Mouse (Mus musculus) fibroblast of lung, adult 2 months (primary cell): ENCODE results near the gene Jazf1.

Experiments
- DNase-seq: peaks from one replicate; pipeline ENCODE4 v3.0.0-alpha.2; 2011; ENCODE audit warnings: low read depth

Gene Jazf1

GRCm38 (mm10) chr6:52955304-52955703, 113.1 kb downstream of the Jazf1 start:
- no peak for DNase-seq

- no peak for DNase-seq
Measured at GRCm38 (mm10) chr6:52954861-52955260, 113.6 kb downstream of the Jazf1 start.

- DNase-seq = no peak
Measured at GRCm38 (mm10) chr6:52954441-52954840, 114.0 kb downstream of the Jazf1 start.

DNA sequence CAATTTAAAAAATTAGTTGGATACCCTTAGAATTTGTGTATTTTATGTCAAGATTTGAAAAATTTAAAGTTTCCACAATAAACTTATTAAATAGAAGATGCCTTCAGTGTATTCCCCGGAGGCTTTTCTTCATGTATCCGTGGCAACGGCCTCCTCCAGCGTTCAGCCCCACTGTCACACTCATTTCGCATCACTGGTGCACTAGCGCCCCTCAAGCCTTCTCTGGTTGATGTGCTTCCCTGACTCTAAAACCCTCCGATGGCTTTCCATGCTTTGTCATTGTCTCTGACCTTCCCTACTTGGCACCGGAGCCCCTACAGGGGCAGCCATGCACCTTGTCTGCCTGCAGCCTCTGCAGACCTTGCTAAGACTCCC, 115.9 kb downstream of the Jazf1 start:
- no peak for DNase-seq

GRCm38 (mm10) chr6:52951871-52952525, 116.4 kb downstream of the Jazf1 start:
- DNase-seq = no peak

DNA sequence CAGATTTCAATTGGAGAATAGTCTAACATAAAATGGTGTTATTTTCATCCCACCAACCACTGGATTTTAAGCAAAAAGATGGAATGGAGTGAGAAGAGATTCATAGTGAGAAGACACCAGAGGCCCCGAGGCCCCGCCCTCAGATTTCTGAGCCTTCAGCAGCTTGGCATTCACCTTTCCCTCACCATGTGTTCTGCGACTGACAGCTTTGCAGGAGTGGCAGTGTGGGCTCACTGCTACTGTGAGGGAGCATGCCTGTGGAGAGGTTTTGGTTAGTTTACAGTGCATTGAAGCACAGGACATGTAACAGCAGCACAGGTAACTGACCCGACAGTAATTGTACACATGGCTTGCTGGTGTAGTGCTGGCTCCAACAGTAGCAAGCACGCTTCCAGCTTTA, 118.1 kb downstream of the Jazf1 start:
- no peak for DNase-seq

- no peak for DNase-seq
Measured at GRCm38 (mm10) chr6:52942534-52942933, 125.9 kb downstream of the Jazf1 start.

GRCm38 (mm10) chr6:52942101-52942500, 126.3 kb downstream of the Jazf1 start:
- no peak for DNase-seq

DNA sequence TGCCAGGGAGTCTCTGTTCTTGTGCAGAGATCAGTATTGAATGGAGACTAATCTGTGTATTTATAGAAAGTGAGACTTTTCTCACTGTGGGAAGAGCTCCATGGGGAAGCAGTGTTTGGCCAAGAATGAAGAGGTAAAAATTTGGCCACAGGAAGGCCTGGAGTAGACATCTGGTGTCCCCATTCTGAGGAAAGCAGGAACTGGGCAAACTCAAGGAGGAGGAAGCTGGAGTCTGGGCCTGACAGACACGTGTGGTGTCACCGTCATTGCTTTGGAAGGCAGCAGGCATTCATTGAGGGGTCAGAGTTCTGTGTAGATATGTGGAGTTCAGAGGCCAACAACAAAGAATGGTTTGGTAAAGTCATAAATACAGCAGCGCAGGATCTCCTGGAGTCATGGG, 130.5 kb downstream of the Jazf1 start:
- no peak for DNase-seq

DNA sequence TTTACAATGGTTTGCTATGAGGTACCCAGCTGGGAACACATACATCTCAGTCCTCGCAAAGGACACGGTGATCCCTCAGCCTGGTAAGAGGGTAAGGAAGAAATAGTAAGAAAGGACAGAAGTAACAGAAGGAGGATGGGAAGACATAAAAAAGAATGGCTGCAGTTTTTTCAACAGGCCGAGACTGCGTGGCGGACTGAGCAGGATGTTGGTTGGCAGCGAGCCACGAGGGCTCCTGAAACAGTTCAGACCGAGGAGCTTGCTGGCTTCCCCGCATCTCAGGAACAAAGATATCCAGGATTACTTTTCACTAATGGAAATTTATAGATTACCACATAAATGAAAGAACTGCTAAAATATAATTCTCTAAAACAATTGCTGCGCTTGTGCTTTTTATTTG, 131.4 kb downstream of the Jazf1 start:
- DNase-seq = no peak

DNA sequence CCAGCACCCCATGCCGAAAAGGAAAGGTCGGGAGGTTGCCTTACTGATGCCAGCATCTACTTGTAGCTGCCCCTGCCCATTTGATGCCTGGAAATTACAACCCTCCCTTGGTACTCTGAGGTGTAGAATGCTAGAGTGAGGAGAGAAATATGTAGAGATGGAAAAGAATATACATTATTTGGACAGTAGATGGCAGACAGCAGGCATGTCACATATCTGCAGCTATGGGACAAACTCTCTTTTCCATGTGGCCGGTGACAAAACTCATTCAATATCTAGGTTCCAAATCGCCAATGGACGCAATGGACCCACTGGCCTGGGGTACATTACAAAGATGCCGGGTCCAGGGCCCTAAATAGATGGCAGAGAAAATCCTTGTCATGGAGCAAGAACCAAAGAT, 134.4 kb downstream of the Jazf1 start:
- DNase-seq = no peak

DNA sequence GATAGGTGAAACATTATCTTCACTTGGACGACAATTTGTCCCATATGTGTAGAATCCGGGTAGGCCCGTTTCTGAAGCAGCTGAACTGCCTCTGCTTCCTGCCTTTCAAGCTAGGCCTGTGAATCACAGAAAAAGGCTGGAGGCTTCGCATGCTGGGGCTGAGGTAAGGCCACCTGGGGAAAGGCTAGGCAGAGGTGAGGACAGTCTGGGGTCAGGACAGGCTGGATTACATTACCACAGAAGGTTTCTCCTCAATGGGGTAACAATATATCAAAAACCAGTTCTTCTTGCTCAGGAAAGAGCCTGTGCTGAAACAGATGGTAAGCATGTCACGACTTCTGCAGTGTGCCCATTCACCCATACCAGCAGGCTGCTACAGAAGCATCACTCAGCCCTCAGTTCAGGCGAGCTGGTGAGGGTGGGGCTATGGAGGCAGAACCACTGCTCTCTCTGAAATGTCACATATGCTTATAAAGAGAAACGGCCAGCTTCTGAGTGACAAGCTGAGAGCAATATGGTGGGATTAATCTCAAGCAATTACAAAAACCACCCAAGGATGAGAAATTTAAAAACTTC, 135.7 kb downstream of the Jazf1 start:
- no peak for DNase-seq

DNA sequence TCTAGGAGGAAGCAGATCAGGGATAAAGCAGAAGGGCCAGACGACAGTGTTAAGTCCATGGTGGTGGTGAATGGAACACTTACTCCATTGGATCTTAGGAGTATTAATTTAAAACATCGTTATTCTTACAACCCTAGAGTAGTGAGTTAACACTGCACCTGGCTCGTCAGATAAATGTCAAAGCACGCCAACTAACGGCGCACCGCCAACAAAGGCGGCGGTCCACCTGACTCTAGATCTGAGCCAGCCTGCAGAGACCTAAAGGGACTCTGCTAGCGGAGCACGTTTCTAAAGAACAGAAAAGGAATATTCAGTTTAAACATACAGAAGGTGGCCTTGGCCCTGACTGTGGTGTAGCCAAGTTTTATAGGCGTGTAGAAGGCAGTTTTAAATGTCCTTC, 139.1 kb downstream of the Jazf1 start:
- DNase-seq = no peak

DNA sequence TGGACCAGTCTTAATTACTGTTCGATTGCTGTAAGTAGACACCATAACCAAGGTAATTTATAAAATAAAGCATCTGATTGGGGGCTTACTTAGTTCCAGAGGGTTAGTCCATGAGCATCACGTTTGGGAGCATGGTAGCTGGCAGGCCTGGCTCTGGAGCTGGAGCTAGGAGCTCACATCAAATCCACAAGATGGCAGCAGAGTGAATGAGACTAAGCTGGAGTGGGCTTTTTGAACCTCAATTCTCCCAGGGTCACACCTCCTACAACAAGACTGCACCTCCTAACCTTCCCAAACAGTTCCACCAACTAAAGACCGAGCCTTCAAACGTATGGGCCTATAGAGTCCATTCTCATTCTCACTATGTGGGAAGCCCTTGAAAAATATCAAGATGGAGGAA, 141.5 kb downstream of the Jazf1 start:
- DNase-seq = no peak

GRCm38 (mm10) chr6:52925458-52926042, 142.9 kb downstream of the Jazf1 start:
- no peak for DNase-seq

DNA sequence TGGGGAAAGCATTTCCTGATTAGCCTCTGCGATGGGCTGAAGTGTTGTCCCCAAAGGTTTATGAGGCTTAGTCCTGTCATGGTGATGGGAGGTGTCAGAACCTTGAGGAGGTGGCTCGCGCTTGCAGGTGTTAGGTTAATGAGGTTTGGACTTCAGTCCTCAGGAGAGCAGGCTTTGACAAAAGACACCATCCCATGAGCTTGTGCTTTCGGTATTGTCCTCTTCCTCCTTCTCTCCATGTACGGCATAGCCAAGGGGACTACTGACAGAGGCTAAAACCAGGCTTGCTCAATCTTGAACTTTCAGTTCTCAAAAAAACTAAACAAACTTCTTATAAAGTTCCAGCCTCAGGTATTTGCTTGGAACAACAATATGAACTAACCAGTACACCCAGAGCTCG, 147.2 kb downstream of the Jazf1 start:
- no peak for DNase-seq

- no peak for DNase-seq
Measured at GRCm38 (mm10) chr6:52920719-52921118, 147.7 kb downstream of the Jazf1 start.

- no peak for DNase-seq
Measured at GRCm38 (mm10) chr6:52919442-52919841, 149.0 kb downstream of the Jazf1 start.

DNA sequence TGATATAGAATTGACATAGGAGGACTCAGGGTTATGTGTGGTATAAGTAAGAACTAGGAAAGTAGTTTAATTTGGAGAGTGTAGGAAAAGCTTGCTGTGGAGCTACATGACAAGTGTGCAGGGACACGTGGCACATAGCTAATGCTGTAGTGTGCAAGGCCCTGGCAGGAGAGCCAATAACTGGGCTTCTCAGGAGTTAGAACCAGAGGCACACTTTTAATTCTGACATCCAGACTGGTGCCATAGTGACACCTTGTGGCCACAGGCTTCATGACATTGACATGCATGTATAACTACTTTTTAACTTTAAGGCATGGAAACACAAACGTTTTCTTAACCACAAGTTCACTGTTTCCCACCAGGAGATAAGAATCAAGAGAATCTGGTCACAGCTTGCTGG, 149.5 kb downstream of the Jazf1 start:
- no peak for DNase-seq

GRCm38 (mm10) chr6:52917471-52917870, 151.0 kb downstream of the Jazf1 start:
- DNase-seq = no peak

DNA sequence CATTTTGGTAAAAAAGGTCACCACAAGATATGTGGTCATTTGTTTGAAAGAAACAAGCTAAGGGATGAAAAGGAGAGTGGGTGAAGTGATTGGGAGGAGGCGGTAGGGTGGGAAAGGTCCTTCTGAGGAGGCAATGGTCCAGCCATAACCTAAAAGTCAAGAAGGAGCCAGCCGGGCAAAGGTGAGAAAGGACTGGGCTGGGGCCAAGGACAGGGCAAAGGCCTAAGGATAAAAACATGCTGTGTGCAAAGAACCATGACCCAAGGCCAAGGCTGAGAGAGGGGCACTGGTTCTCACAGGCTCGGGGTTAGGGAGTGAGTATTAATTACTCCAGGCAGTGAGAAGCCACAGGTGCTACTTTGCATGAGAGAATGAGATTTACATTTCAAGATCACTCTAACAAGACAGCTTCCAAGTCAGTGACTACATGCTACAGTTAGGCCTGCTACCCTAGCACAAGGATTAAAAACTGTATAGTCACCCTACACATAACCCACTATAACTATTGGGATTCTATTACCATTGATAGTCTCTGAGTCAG, 151.5 kb downstream of the Jazf1 start:
- DNase-seq = no peak

- DNase-seq = no peak
Measured at GRCm38 (mm10) chr6:52914921-52915320, 153.5 kb downstream of the Jazf1 start.

DNA sequence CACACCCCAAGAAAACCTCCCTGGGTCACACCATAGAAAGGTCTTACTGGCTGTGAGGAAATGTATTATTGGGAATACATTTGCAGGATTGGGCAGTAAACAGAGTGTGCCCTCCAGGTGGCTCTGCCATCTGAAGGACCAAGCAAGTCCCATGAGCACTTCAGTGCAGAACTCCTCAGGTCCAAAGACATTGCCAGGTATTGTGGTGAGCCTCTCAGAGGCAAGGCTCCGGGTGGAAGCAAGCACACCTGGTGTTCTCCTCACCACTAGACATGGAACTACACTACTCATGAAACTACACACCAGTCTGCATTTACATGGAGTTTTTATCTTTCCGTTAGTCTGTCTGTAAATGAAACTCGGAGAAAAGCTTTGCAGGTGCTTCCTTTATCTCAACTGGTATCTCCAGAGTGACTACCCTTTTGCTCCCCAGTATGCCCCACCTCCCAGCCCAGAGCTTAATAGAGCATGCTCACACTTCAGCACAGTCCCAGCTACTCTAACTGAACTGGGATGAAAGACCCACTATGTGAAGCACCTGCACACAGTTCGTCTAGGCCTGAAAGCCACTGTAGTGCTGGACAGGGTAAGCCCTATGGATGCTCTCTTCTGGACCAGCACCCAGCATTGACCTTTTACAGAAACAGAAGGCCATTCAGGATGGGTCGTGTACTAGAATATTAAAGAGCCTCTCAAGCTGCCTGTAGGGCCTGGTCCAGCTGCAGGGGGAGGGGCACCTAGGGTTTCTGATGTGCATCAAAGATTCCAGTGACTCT, 156.1 kb downstream of the Jazf1 start:
- DNase-seq = no peak
